Mouse (Mus musculus) kidney, postnatal 0 days (tissue): ENCODE data around the gene Madd. TPM values are rescaled to one million over a fixed set of nuclear protein-coding genes. Genes with fewer than 3 reads are reported as not detected.

ENCODE experiments used
- ATAC-seq: fragments of 200-750 bp; cut with Nextera tagmentation; replicated peaks from 2 replicates; pipeline ENCODE4 v1.8.0; 2017; ENCODE audit warnings: low read depth, moderate number of reproducible peaks, moderate TSS enrichment, moderate library complexity; ENCODE audit not compliant: low FRiP score
- DNase-seq: peaks from one replicate; pipeline ENCODE4 v3.0.0-alpha.2; 2016; ENCODE audit warnings: low spot score
- H3K27ac ChIP-seq: fragments of 300-500 bp; sonication (generic); 2 replicates; pipeline ENCODE4 v1.5.1; 2014; ENCODE audit warnings: mild to moderate bottlenecking
- H3K27me3 ChIP-seq: fragments of 300-500 bp; sonication (generic); 2 replicates; pipeline ENCODE4 v1.6.1; 2014; ENCODE audit warnings: low read length, mixed read lengths; ENCODE audit not compliant: insufficient read depth
- H3K36me3 ChIP-seq: fragments of 300-500 bp; sonication (generic); 2 replicates; pipeline ENCODE4 v1.6.1; 2014; ENCODE audit warnings: low read length, mixed read lengths; ENCODE audit not compliant: insufficient read depth
- H3K4me1 ChIP-seq: fragments of 300-500 bp; sonication (generic); replicated peaks from 2 replicates; pipeline ENCODE4 v1.6.1; 2014; ENCODE audit warnings: antibody characterized with exemption, low read length, mixed read lengths; ENCODE audit not compliant: insufficient read depth
- H3K4me2 ChIP-seq: fragments of 300-500 bp; sonication (generic); 2 replicates; pipeline ENCODE4 v1.6.1; 2014; ENCODE audit warnings: mild to moderate bottlenecking, low read length, moderate library complexity, mixed read lengths
- H3K4me3 ChIP-seq: fragments of 300-500 bp; sonication (generic); replicated peaks from 2 replicates; pipeline ENCODE4 v1.5.1; 2014; ENCODE audit warnings: low read depth, low read length
- H3K9ac ChIP-seq: fragments of 300-500 bp; sonication (generic); 2 replicates; pipeline ENCODE4 v1.6.1; 2014; ENCODE audit warnings: low read depth, low read length
- H3K9me3 ChIP-seq: fragments of 300-500 bp; sonication (generic); replicated peaks from 2 replicates; pipeline ENCODE4 v1.6.1; 2016; ENCODE audit warnings: low read length, inconsistent platforms, mixed read lengths
- CTCF ChIP-seq: IDR thresholded peaks from 2 replicates; pipeline ENCODE4 v1.5.1; 2016; ENCODE audit warnings: antibody characterized with exemption, low read depth, mild to moderate bottlenecking, moderate library complexity
- WGBS: fragments of 180-500 bp; shearing (Covaris S2); extraction: QIAGEN DNeasy Blood & Tissue Kit; methylation state at CpG from one replicate; pipeline ENCODE4 v1.1.7; 2014; 5-methylcytosine and 5-hydroxymethylcytosine counted together
- polyA plus RNA-seq: library from polyadenylated mRNA; unstranded; fragments of >200 nt; fragmentation: Nextera tagmentation; extraction: Ambion mirVana; gene quantifications from 2 replicates; pipeline ENCODE4 v1.2.1, GENCODE M21; 2015

Madd gene
- polyA plus RNA-seq, 1 experiment from 2014 or later, result 4.2 TPM

GRCm38 (mm10) chr2:91087453-91087852, 96.2 kb downstream of the Madd start:
- Histone ChIP-seq H3K9me3 (no peaks in the 10 kb centered on the region), H3K27ac (no peak overlapping the region), H3K4me1 (no peaks in the 10 kb centered on the region), H3K9ac (no peak overlapping the region), H3K27me3 (no peaks in the 10 kb centered on the region), H3K36me3 (no peaks in the 10 kb centered on the region), H3K4me3 (no peak overlapping the region), H3K4me2 (no peak overlapping the region)
- 83% methylated on average over 9 of the region's 9 CpGs for WGBS
- ATAC-seq, result no peak
- no peak for DNase-seq
- no peak for TF ChIP-seq CTCF

Other genes with a start within 250 kb of the Madd start
- gene Celf1, start 243.5 kb downstream of the Madd start, polyA plus RNA-seq, result 59.3 and 65.5 TPM in 2 replicates
- gene Rapsn, start 148.2 kb downstream of the Madd start, polyA plus RNA-seq, result 5.7 and 6.1 TPM in 2 replicates
- gene Psmc3, start 129.8 kb downstream of the Madd start, polyA plus RNA-seq, result 287 and 307 TPM in 2 replicates
- gene Slc39a13, start 113.4 kb downstream of the Madd start, polyA plus RNA-seq, result 39.9 and 41.8 TPM in 2 replicates
- gene Spi1, start 101.4 kb downstream of the Madd start, polyA plus RNA-seq, result 4.4 and 6.0 TPM in 2 replicates
- 0.08 and 0.13 TPM in 2 replicates for gene Mybpc3, start 65.7 kb downstream of the Madd start, polyA plus RNA-seq
- 4.1 and 4.4 TPM in 2 replicates for gene Nr1h3, start 19.0 kb upstream of the Madd start, polyA plus RNA-seq
- 22.4 and 22.5 TPM in 2 replicates for gene Acp2, start 19.0 kb upstream of the Madd start, polyA plus RNA-seq
- gene Ddb2, start 53.1 kb upstream of the Madd start, polyA plus RNA-seq, result 13.6 and 15.5 TPM in 2 replicates
- 32.7 and 36.8 TPM in 2 replicates for gene Pacsin3, start 72.1 kb upstream of the Madd start, polyA plus RNA-seq
- 66.6 and 73.9 TPM in 2 replicates for gene Arfgap2, start 81.1 kb upstream of the Madd start, polyA plus RNA-seq